In the genomic region with DNA sequence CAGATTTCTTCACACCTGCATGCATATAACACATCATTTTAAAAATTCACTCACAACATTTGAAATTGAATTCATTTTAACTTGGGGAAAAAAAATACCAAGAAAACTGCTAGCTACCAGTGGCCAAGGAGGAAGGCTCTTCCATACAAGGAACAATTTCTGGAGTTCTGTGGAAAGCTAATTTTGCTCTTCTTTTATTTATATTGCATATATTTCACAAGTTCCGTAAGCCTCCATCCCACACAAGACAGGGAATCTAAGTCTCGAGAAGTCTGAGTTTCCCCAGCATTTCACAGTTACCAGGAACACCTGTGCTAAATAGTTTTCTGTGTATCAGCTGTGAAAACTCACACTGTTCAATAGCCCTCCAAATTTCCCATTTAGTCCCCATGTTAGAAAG, we compare ENCODE assay signal across 15 mouse cellular contexts.
"Had no signal": no experiment of that assay in that cellular context is flagged by ENCODE, and none has a peak within 500 bp of the region (broad histone marks: within the 10 kb centered on the region; RNA-seq: fewer than 3 reads in every experiment).

No protein-coding gene starts in this region.

- H3K4me1 ChIP-seq: kidney, embryonic 15.5 days; liver, embryonic 13.5 days had no signal

- H3K9ac ChIP-seq: kidney, embryonic 15.5 days; liver, embryonic 13.5 days; midbrain, embryonic 13.5 days; neural tube, embryonic 12.5 days; neural tube, embryonic 15.5 days had no signal

- H3K27me3 ChIP-seq: kidney, embryonic 15.5 days; liver, embryonic 13.5 days; midbrain, embryonic 13.5 days; neural tube, embryonic 12.5 days; neural tube, embryonic 15.5 days had no signal

- H3K27ac ChIP-seq: kidney, embryonic 15.5 days; liver, embryonic 13.5 days; neural tube, embryonic 12.5 days; neural tube, embryonic 15.5 days; stomach, postnatal 0 days had no signal

- H3K4me3 ChIP-seq: kidney, embryonic 15.5 days; liver, embryonic 13.5 days; midbrain, embryonic 13.5 days; neural tube, embryonic 12.5 days; neural tube, embryonic 15.5 days had no signal

- H3K9me3 ChIP-seq: kidney, embryonic 15.5 days; liver, embryonic 13.5 days; midbrain, embryonic 13.5 days; neural tube, embryonic 12.5 days; neural tube, embryonic 15.5 days had no signal

- H3K36me3 ChIP-seq: kidney, embryonic 15.5 days; liver, embryonic 13.5 days; midbrain, embryonic 13.5 days; neural tube, embryonic 12.5 days; neural tube, embryonic 15.5 days had no signal

- DNase-seq: kidney, adult 11 months; kidney, adult 8-10 months; kidney, postnatal 10 days; kidney, postnatal 36 days; layer of hippocampus, postnatal 36 days; liver, embryonic 13.5 days; lung, adult 2 months; lung, postnatal 14 days; lung, postnatal 4 days; thymus, postnatal 25 days had no signal

- H3K4me2 ChIP-seq: kidney, embryonic 15.5 days; liver, embryonic 13.5 days; neural tube, embryonic 12.5 days had no signal

- ATAC-seq: midbrain, embryonic 13.5 days had no signal
